Mouse (Mus musculus): Measurements from ENCODE around the gene Svs6. TPM values are rescaled to one million over a fixed set of nuclear protein-coding genes. Genes with fewer than 3 reads are reported as not detected.

Svs6 gene
- polyA plus RNA-seq, 1 experiment from 2014 or later = not detected

DNA sequence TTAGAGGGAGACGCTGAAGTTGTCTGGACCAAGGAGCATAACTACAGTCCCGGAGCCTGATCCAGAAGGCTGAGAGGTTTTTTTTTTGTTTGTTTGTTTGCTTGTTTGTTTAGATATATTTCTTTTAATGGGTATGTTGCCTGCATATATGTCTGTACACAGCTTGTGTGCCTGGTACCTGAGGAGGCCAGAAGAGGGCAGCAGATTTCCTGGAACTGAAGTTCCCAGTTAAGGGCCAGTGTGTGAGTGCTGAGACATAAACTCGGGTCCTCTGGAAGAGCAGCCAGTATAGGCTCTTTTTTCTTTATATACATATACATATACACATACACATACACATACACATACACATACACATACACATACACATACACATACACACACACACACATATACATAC, 41.8 kb downstream of the Svs6 start:
- H3K9me3 ChIP-seq = no peaks in the 10 kb centered on the region
- H3K4me2 ChIP-seq = no peak overlapping the region
- H3K27ac ChIP-seq = no peak overlapping the region
- H3K9ac ChIP-seq = no peak overlapping the region
- 85% methylated on average over 3 of the region's 3 CpGs for WGBS
- peaks cover 4% of the 10 kb centered on the region; the same call in 1 of the 2 replicates for H3K4me1 ChIP-seq
- 0 out of 2 replicates have a peak, but pooled peaks cover 3% of the 10 kb centered on the region for H3K27me3 ChIP-seq
- H3K4me3 ChIP-seq (replicated peaks) = no peak overlapping the region
- H3K36me3 ChIP-seq (replicated peaks) = no peaks in the 10 kb centered on the region
- ATAC-seq (ENCODE audit: low FRiP score) = no peak

DNA sequence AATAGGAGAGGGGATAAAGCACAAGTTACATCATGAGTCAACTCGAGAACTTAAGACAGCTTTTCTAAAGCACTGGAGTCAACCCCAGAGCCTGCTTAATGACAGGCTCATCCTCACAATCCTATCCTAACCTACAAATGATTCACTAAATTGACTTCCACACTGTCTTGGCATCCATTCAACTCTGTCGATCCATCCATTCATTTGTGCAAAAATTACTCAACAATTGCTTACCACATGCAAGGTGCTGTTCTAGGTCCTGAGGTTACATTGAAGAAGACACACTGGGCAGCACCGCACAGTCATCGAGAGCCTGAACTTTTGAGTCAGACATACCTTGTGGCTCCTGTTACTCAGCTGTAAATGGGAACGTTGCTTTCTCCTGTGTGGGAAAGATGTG, 42.5 kb downstream of the Svs6 start:
- 84% methylated on average over 5 of the region's 5 CpGs for WGBS
- Histone ChIP-seq H3K4me3 (replicated peaks) (no peak overlapping the region), H3K9me3 (no peaks in the 10 kb centered on the region), H3K4me1 (peaks cover 4% of the 10 kb centered on the region; the same call in 1 of the 2 replicates), H3K27ac (no peak overlapping the region), H3K9ac (no peak overlapping the region), H3K4me2 (no peak overlapping the region), H3K27me3 (0 out of 2 replicates have a peak, but pooled peaks cover 5% of the 10 kb centered on the region), H3K36me3 (replicated peaks) (no peaks in the 10 kb centered on the region)
- no peak for ATAC-seq (ENCODE audit: low FRiP score)

DNA sequence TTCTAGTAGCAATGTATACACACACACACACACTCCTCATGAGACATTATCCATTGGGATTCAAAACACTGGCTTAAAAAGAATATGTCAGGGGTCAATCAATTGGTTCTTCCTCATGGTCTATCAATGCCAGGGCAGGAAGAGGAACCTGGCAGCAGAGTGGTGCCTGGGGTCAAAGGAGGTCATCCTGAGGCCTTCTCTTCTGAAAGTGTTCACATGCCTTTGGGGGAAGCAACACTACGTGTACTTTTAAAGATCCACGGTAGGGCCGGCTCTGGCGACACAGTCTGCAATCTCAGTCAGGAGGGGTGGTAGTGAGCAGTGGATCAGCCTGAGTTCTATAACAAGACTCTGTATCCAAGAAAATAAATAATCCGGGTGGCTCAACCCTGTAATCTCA, 43.1 kb downstream of the Svs6 start:
- H3K36me3 ChIP-seq (replicated peaks) = no peaks in the 10 kb centered on the region
- H3K4me2 ChIP-seq = no peak overlapping the region
- no peak for ATAC-seq (ENCODE audit: low FRiP score)
- H3K27ac ChIP-seq = no peak overlapping the region
- H3K9me3 ChIP-seq = no peaks in the 10 kb centered on the region
- peaks cover 5% of the 10 kb centered on the region; the same call in 1 of the 2 replicates for H3K27me3 ChIP-seq
- no peak overlapping the region for H3K9ac ChIP-seq
- H3K4me1 ChIP-seq = peaks cover 4% of the 10 kb centered on the region; the same call in 1 of the 2 replicates
- WGBS = 83% methylated on average over 5 of the region's 5 CpGs
- H3K4me3 ChIP-seq (replicated peaks) = no peak overlapping the region

DNA sequence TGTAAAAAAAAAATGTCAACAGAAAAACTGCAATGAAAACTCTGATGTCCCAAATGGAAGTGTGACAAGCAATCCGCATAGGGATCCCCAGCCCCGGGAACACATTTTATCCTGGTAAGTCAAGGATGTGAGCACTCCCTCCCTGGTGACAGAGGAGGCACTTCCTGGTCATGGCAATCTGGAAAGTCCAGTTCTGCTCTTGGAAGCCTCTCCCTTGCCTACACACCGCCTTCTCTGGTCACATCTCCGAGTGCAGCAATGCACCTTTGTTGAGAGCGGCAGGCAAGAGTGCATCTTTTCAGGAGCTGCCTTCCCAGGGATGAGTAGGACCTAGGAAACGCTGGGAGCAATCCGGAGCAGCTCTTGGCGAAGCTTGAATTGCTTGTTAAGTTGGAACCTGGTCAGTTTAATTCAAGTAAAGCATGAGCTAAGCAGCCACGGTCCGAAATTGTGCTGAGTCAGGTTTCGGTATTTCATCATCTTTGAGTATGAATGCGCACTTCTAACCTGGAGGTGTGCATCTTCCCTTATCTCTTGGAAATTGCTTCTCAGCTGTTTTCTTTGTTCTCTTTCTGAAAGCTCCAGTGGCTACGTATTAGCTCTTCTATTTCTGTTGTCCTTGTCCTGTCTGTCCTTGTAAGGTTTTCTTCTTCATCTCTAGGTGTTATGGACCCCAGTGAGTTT, 44.6 kb downstream of the Svs6 start:
- Histone ChIP-seq H3K9me3 (no peaks in the 10 kb centered on the region), H3K27ac (no peak overlapping the region), H3K4me3 (replicated peaks) (no peak overlapping the region), H3K36me3 (replicated peaks) (no peaks in the 10 kb centered on the region), H3K9ac (no peak overlapping the region), H3K4me2 (no peak overlapping the region), H3K27me3 (peaks cover 5% of the 10 kb centered on the region; the same call in 1 of the 2 replicates), H3K4me1 (peaks cover 4% of the 10 kb centered on the region; the same call in 1 of the 2 replicates)
- 34% methylated on average over 13 of the region's 13 CpGs for WGBS
- ATAC-seq (ENCODE audit: low FRiP score) = no peak

DNA sequence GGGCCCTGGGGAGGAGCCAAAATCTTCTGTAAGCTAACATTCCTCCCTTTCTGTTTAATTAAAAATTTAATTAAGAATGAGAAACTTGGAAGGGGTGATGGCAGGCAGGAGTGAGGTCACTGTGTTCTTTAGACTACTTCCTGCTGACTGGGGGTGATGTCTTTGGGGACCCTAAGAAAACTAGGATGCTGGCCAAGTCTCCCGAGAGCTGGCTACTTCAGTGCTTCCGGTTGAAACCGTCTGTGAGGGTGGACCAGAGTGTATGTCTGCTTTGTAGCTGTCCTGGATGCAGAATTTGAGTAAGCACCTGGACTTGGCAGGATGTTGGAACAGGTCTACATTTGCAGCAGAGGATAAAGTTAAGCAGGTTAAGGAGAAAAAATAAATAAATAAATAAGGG, 50.4 kb downstream of the Svs6 start:
- Histone ChIP-seq H3K27me3 (peaks cover 5% of the 10 kb centered on the region; the same call in 1 of the 2 replicates), H3K4me2 (no peak overlapping the region), H3K4me3 (replicated peaks) (no peak overlapping the region), H3K9ac (no peak overlapping the region), H3K27ac (no peak overlapping the region), H3K36me3 (replicated peaks) (no peaks in the 10 kb centered on the region), H3K4me1 (no peaks in the 10 kb centered on the region), H3K9me3 (no peaks in the 10 kb centered on the region)
- ATAC-seq (ENCODE audit: low FRiP score) = no peak
- 68% methylated on average over 3 of the region's 3 CpGs for WGBS

Small RNA genes lying within 50 kb of the gene (microRNA-seq; reads per million reads assigned to microRNA genes)
- not detected for gene Mir7678

Other genes starting within 250 kb of the Svs6 start
- 37.3 and 42.8 TPM in 2 replicates for gene Stk4, start 246.4 kb upstream of the Svs6 start, polyA plus RNA-seq (2016; fragmentation: Nextera tagmentation; extraction: Ambion mirVana)
- gene Tomm34, start 245.6 kb upstream of the Svs6 start, polyA plus RNA-seq (2016; fragmentation: Nextera tagmentation; extraction: Ambion mirVana) = 50.2 TPM in 2 replicates
- gene Kcns1, start 145.6 kb upstream of the Svs6 start, polyA plus RNA-seq (2016; fragmentation: Nextera tagmentation; extraction: Ambion mirVana) = 0.12 and 0.18 TPM in 2 replicates
- not detected in 2 replicates for gene Wfdc5, start 134.0 kb upstream of the Svs6 start, polyA plus RNA-seq (2016; fragmentation: Nextera tagmentation; extraction: Ambion mirVana)
- gene Wfdc12, start 126.1 kb upstream of the Svs6 start, polyA plus RNA-seq (2016; fragmentation: Nextera tagmentation; extraction: Ambion mirVana) = not detected in 2 replicates
- not detected in 2 replicates for gene Wfdc15a, start 116.6 kb upstream of the Svs6 start, polyA plus RNA-seq (2016; fragmentation: Nextera tagmentation; extraction: Ambion mirVana)
- gene Wfdc15b, start 95.1 kb upstream of the Svs6 start, polyA plus RNA-seq (2016; fragmentation: Nextera tagmentation; extraction: Ambion mirVana) = not detected in 2 replicates
- not detected in 2 replicates for gene Svs2, start 78.3 kb upstream of the Svs6 start, polyA plus RNA-seq (2016; fragmentation: Nextera tagmentation; extraction: Ambion mirVana)
- not detected in 2 replicates for gene Svs3b, start 60.1 kb upstream of the Svs6 start, polyA plus RNA-seq (2016; fragmentation: Nextera tagmentation; extraction: Ambion mirVana)
- not detected in 2 replicates for gene Svs4, start 38.3 kb upstream of the Svs6 start, polyA plus RNA-seq (2016; fragmentation: Nextera tagmentation; extraction: Ambion mirVana)
- not detected in 2 replicates for gene Svs3a, start 27.5 kb upstream of the Svs6 start, polyA plus RNA-seq (2016; fragmentation: Nextera tagmentation; extraction: Ambion mirVana)
- not detected in 2 replicates for gene Svs5, start 16.0 kb downstream of the Svs6 start, polyA plus RNA-seq (2016; fragmentation: Nextera tagmentation; extraction: Ambion mirVana)
- 0.41 TPM in 1 of 2 replicates, not detected in the other for gene Slpi, start 72.3 kb downstream of the Svs6 start, polyA plus RNA-seq (2016; fragmentation: Nextera tagmentation; extraction: Ambion mirVana)
- gene Rbpjl, start 86.4 kb downstream of the Svs6 start, polyA plus RNA-seq (2016; fragmentation: Nextera tagmentation; extraction: Ambion mirVana) = 0.08 and 0.09 TPM in 2 replicates
- gene Matn4, start 88.4 kb downstream of the Svs6 start, polyA plus RNA-seq (2016; fragmentation: Nextera tagmentation; extraction: Ambion mirVana) = 3.3 and 4.0 TPM in 2 replicates
- gene Sdc4, start 127.1 kb downstream of the Svs6 start, polyA plus RNA-seq (2016; fragmentation: Nextera tagmentation; extraction: Ambion mirVana) = 12.1 and 12.6 TPM in 2 replicates
- gene Sys1, start 140.2 kb downstream of the Svs6 start, polyA plus RNA-seq (2016; fragmentation: Nextera tagmentation; extraction: Ambion mirVana) = 60.5 and 67.4 TPM in 2 replicates
- gene Gm20458, start 144.2 kb downstream of the Svs6 start, polyA plus RNA-seq (2016; fragmentation: Nextera tagmentation; extraction: Ambion mirVana) = 4.7 and 6.2 TPM in 2 replicates
- gene Trp53tg5, start 157.0 kb downstream of the Svs6 start, polyA plus RNA-seq (2016; fragmentation: Nextera tagmentation; extraction: Ambion mirVana) = not detected in 2 replicates
- gene Dbndd2, start 169.4 kb downstream of the Svs6 start, polyA plus RNA-seq (2016; fragmentation: Nextera tagmentation; extraction: Ambion mirVana) = 4.6 and 4.7 TPM in 2 replicates
- gene Pigt, start 180.8 kb downstream of the Svs6 start, polyA plus RNA-seq (2016; fragmentation: Nextera tagmentation; extraction: Ambion mirVana) = 43.3 and 45.2 TPM in 2 replicates
- 29.9 and 34.5 TPM in 2 replicates for gene Wfdc2, start 245.7 kb downstream of the Svs6 start, polyA plus RNA-seq (2016; fragmentation: Nextera tagmentation; extraction: Ambion mirVana)

Data from forebrain, embryonic 12.5 days (tissue).